Mouse (Mus musculus) ES-E14 (cell line): ENCODE measurements around the gene Tbcb. TPM values are rescaled to one million over a fixed set of nuclear protein-coding genes. Genes with fewer than 3 reads are reported as not detected.
A peak's percentile ranks its signal among the peaks of the same experiment; 100 is the strongest.

ENCODE experiments used
- DNase-seq: peaks from one replicate; pipeline ENCODE4 v3.0.0-alpha.2; 2013; ENCODE audit warnings: low read depth, low spot score
- H3K27ac ChIP-seq: 2 replicates; pipeline ENCODE4 v1.5.1; 2012; ENCODE audit warnings: low read depth, mild to moderate bottlenecking, low read length, moderate library complexity, mixed read lengths; ENCODE audit not compliant: poor library complexity, insufficient read depth, severe bottlenecking
- H3K36me3 ChIP-seq: 2 replicates; pipeline ENCODE4 v1.6.1; 2012; ENCODE audit warnings: mild to moderate bottlenecking, low read length, moderate library complexity, mixed read lengths; ENCODE audit not compliant: control insufficient read depth, poor library complexity, insufficient read depth, severe bottlenecking
- H3K4me1 ChIP-seq, 2 experiments: fragments of 150-350 bp in 1 of 2; sonication (generic) in 1 of 2; 2 replicates each; pipeline ENCODE4 v1.6.1; 2012; ENCODE audit warnings: low read length in 2 of 2, mild to moderate bottlenecking in 1 of 2, mixed read lengths in 1 of 2; ENCODE audit not compliant: control insufficient read depth in 2 of 2, insufficient read depth in 2 of 2, poor library complexity in 1 of 2
- H3K4me3 ChIP-seq, 2 experiments: fragments of 150-350 bp in 1 of 2; sonication (generic) in 1 of 2; 2 replicates each; pipeline ENCODE4 v1.5.1; 2012; ENCODE audit warnings: low read length in 2 of 2, low read depth in 1 of 2, mild to moderate bottlenecking in 1 of 2, mixed read lengths in 1 of 2; ENCODE audit not compliant: insufficient read depth in 1 of 2, poor library complexity in 1 of 2, severe bottlenecking in 1 of 2
- H3K9ac ChIP-seq: 2 replicates; pipeline ENCODE4 v1.6.1; 2012; ENCODE audit warnings: low read depth, mild to moderate bottlenecking, low read length, mixed read lengths; ENCODE audit not compliant: poor library complexity, insufficient read depth, severe bottlenecking
- H3K9me3 ChIP-seq: fragments of 150-350 bp; sonication (generic); 2 replicates; pipeline ENCODE4 v1.6.1; 2012; ENCODE audit warnings: low read depth, mild to moderate bottlenecking, low read length; ENCODE audit not compliant: control insufficient read depth, insufficient read depth
- CHD2 ChIP-seq: IDR thresholded peaks from 2 replicates; pipeline ENCODE4 v1.6.1; 2014; ENCODE audit warnings: mild to moderate bottlenecking, low read depth, low read length, inconsistent platforms
- HCFC1 ChIP-seq: IDR thresholded peaks from 2 replicates; pipeline ENCODE4 v1.6.1; 2012; ENCODE audit warnings: low read length, inconsistent platforms, borderline replicate concordance; ENCODE audit not compliant: insufficient read depth
- MAFK ChIP-seq: IDR thresholded peaks from 2 replicates; pipeline ENCODE4 v1.6.1; 2014; ENCODE audit warnings: mild to moderate bottlenecking, low read depth, low read length, inconsistent platforms; ENCODE audit not compliant: insufficient read depth
- ZC3H11A ChIP-seq: IDR thresholded peaks from 2 replicates; pipeline ENCODE4 v1.6.1; 2012; ENCODE audit warnings: low read depth, mild to moderate bottlenecking, inconsistent platforms, low read length, borderline replicate concordance
- ZNF384 ChIP-seq: IDR thresholded peaks from 2 replicates; pipeline ENCODE4 v1.6.1; 2012; ENCODE audit warnings: low read depth, low read length, inconsistent platforms
- in situ Hi-C, 2 experiments: fragments of 600-800 bp; cut with MboI; formaldehyde crosslinking; loops; one replicate each; pipeline ENCODE4 v1.15.1; 2025; ENCODE audit warnings: low sequenced_read_pairs in 2 of 2, inconsistent platforms in 1 of 2; ENCODE audit not compliant: unreplicated experiment in 2 of 2
- total RNA-seq: library from RNA; depleted of rRNA; stranded (reverse); fragments of 300-350 nt; gene quantifications from 2 replicates; pipeline ENCODE4 v1.2.3, GENCODE M21; 2012

Gene Tbcb
- total RNA-seq, 1 experiment: 158 TPM

DNA sequence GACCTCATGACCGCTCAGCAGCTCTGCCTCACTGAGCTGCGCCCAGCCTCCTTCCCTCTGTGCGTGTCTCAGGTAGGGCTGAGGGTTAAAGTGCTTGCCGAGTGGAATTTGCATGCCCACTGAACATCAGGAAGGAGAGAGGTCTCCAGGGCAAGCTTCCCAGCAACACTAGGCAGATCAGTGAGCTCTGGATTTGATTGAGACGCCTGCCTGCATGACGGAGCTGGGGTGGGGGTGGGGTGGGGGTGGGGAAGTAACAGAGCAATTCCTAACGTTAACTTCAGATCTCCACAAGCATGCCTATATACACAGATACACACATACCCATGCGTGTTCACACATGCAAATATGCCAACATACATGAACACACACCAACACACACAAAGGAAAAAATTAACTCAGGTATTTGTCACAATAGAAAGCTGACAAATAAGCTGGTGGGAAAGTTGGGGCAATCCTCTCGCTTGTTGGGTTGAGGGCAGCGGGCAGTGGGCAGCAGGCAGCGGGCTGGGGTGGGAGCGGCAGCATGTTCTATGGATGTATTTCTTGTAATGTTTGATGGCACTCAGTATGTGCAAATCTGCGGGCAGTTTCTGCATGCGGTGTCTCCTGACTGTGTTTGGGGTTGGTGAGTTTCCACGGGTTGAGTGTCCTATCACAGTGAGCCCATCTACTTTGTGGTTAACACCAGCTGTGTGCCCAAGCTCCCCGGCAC, 12.6 kb downstream of the Tbcb start:
- Histone ChIP-seq H3K27ac (no peak overlapping the region), H3K36me3 (peaks cover 7% of the 10 kb centered on the region), H3K4me3 (peak overlapping the region; percentile 61 to 65), H3K4me1 (peaks cover 0 to 10% of the 10 kb centered on the region in 2 experiments; a peak in 1 of 4 replicates), H3K9ac (peak overlapping the region; percentile 69), H3K9me3 (no peaks in the 10 kb centered on the region)
- no peak for DNase-seq
- no peak for TF ChIP-seq CHD2
- in situ Hi-C loops: loop anchor here in 1 of 2 experiments (10.0 kb wide), 1 partner anchor 65 kb away; no protein-coding TSS in a partner anchor

DNA sequence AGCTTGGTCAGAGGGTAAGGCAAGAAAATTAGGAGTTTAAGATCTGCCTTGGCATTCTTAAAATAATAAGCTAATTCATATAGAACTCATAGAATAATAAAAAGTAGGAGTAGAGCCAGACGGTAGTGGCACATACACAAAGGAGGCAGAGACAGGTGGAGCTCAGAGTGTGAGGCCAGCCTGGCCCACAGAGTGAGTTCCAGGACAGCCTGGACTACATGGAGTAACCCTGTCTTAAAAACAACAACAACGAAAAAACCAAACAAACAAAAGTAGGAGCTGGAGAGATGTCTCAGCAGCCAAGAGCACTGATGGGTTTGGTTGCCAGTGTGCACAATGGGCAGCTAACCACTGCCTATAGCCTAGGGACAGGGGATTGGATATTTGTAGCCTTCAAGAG, 14.8 kb downstream of the Tbcb start:
- no peaks in the 10 kb centered on the region for H3K9me3 ChIP-seq
- no peak overlapping the region for H3K4me3 ChIP-seq
- H3K27ac ChIP-seq: no peak overlapping the region
- no peak for DNase-seq
- no peak overlapping the region for H3K9ac ChIP-seq
- in situ Hi-C loops: loop anchor here in 1 of 2 experiments (10.0 kb wide), 1 partner anchor 62 kb away; no protein-coding TSS in a partner anchor
- TF ChIP-seq ZNF384 (no peak), CHD2 (no peak), MAFK (no peak), ZC3H11A (no peak), HCFC1 (no peak)
- no peaks in the 10 kb centered on the region for H3K36me3 ChIP-seq
- H3K4me1 ChIP-seq: peaks cover 0 to 8% of the 10 kb centered on the region in 2 experiments; a peak in 1 of 4 replicates

DNA sequence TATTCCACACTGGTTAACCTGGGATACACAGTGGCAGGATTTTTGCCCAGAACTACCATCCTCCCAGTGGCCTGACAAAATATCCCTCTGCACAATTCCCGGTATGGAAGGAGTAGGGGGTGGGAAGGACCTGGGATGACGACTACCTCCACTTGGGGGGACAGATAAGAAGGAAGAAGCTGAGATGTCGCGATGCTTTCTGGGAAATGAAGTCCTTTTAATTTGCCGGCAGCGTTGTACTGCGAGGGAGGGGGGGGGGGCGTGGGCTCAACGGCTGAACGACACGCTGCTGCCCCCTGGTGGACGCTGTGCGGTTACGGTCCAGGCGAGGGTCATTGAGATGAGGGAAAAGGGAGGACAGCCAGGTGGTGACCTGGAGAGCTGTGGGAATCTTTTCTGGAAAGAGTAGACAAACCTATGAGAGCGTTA, 15.3 kb downstream of the Tbcb start:
- Histone ChIP-seq H3K9me3 (no peaks in the 10 kb centered on the region), H3K27ac (peak overlapping the region; percentile 26; the same call in 1 of the 2 replicates)

DNA sequence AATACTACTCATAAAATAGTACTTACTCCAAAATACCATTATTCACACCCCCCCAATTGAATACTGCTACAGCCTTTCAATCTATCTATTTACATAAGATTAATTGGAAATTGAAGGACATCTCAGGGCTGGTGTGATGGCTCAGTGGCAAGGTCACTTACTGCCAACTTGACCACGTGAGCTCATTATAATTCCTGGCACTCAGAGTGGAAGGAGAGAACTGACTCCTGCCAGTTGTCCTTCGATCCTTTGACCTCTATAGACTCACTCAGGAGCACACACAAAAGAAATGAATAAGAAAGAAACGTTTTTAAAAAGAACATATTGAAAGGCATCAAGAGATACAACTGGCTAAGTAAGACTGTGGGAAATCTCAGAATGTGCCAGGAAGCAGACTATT, 16.2 kb downstream of the Tbcb start:
- no peak overlapping the region for H3K4me3 ChIP-seq
- H3K36me3 ChIP-seq: no peaks in the 10 kb centered on the region
- peaks cover 0 to 8% of the 10 kb centered on the region in 2 experiments; a peak in 1 of 4 replicates for H3K4me1 ChIP-seq
- in situ Hi-C loops: loop anchor here in 1 of 2 experiments (10.0 kb wide), 1 partner anchor 61 kb away; no protein-coding TSS in a partner anchor
- H3K27ac ChIP-seq: no peak overlapping the region; the same call in 1 of the 2 replicates
- H3K9me3 ChIP-seq: no peaks in the 10 kb centered on the region
- H3K9ac ChIP-seq: no peak overlapping the region
- TF ChIP-seq HCFC1 (no peak), CHD2 (no peak), ZNF384 (no peak)
- no peak for DNase-seq

More for the DNA sequence above, 15.3 kb downstream of the Tbcb start:
- H3K36me3 ChIP-seq: no peaks in the 10 kb centered on the region
- peak overlapping the region; percentile 58; the same call in 1 of the 2 replicates for H3K9ac ChIP-seq
- in situ Hi-C loops: loop anchor here in 1 of 2 experiments (10.0 kb wide), 1 partner anchor 62 kb away; no protein-coding TSS in a partner anchor
- no peak overlapping the region for H3K4me3 ChIP-seq
- peak; percentile 81 for DNase-seq
- peaks cover 0 to 8% of the 10 kb centered on the region in 2 experiments; a peak in 1 of 4 replicates for H3K4me1 ChIP-seq
- TF ChIP-seq HCFC1: peak; percentile 88
- no peak for TF ChIP-seq MAFK

DNA sequence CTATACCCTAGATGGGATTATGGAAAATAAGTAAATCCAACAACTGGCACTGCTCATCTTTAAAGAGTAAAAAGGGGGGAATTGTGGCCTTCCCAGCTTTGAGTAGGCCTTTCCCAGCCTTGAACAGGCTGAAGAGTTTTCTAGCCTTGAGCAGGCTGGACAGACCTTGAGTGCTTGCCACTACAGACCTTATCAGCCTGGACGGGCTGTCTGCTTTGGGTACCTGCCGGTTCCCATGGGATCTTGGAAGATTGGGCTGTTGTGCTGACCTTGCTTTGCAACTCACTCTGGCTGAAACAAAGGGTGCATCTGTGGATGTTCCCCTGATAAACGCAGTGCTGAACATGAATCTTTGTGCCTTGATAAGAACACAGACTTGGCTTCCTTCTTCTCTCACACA, 18.2 kb downstream of the Tbcb start:
- Histone ChIP-seq H3K36me3 (no peaks in the 10 kb centered on the region), H3K4me3 (no peak overlapping the region), H3K9ac (no peak overlapping the region), H3K9me3 (no peaks in the 10 kb centered on the region), H3K27ac (no peak overlapping the region), H3K4me1 (peaks cover 0 to 2% of the 10 kb centered on the region in 2 experiments; a peak in 1 of 4 replicates)
- in situ Hi-C loops: loop anchor here in 1 of 2 experiments (10.0 kb wide), 1 partner anchor 59 kb away; no protein-coding TSS in a partner anchor
- no peak for DNase-seq
- TF ChIP-seq HCFC1 (no peak), ZNF384 (no peak), CHD2 (no peak), ZC3H11A (no peak), MAFK (no peak)
